Mouse (Mus musculus) ES-Bruce4 (cell line): ENCODE measurements around the gene Slc35a3.

Source experiments
- CTCF ChIP-seq: IDR thresholded peaks from one replicate; pipeline ENCODE4 v1.8.1; 2011; ENCODE audit warnings: low read depth, low read length
- POLR2A ChIP-seq: IDR thresholded peaks from one replicate; pipeline ENCODE4 v1.8.1; 2011; ENCODE audit warnings: low read length; ENCODE audit not compliant: insufficient read depth

- no peak for TF ChIP-seq CTCF
- TF ChIP-seq POLR2A, result peak; percentile 62
Measured at GRCm38 (mm10) chr3:116662463-116662863, 50.2 kb downstream of the Slc35a3 start, which contains the start of gene Mfsd14a.
